Mouse (Mus musculus) testis, adult 2 months (tissue): Measurements from ENCODE around the gene Cpped1.

Source experiments
- CTCF ChIP-seq: fragments of 200-500 bp; IDR thresholded peaks from 2 replicates; pipeline ENCODE4 v1.5.1; 2012; ENCODE audit warnings: low read depth, mild to moderate bottlenecking, inconsistent platforms, low read length, moderate library complexity; ENCODE audit not compliant: control insufficient read depth, insufficient read depth, insufficient replicate concordance
- POLR2A ChIP-seq: fragments of 200-500 bp; IDR thresholded peaks from 2 replicates; pipeline ENCODE4 v1.6.1; 2012; ENCODE audit warnings: low read depth, mild to moderate bottlenecking, inconsistent platforms, low read length, moderate library complexity; ENCODE audit not compliant: control insufficient read depth

DNA sequence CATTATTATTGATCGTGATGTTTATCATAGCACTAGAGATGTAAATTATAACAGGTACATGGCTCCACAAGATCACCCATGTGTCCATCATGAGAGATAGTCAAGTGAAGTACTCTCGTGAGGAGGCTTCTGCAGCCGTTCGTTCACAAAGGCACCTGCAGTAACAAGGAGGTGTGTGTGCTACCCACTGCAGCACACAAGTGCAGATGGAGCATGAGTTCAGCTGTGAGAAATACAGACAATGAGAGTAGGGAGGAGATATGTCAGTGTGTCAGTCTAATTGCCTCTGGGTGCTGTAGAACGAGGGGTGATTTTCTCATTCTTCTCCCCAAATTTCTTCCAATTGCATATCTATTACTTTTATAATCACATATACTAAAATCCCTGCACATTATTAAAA, 63.9 kb downstream of the Cpped1 start:
- TF ChIP-seq POLR2A: no peak
- TF ChIP-seq CTCF: no peak
